Mouse (Mus musculus) v-Abl transformed pro-B cells (cell line): Measurements from ENCODE around the gene Lin37.

Experiments
- in situ Hi-C, 2 experiments: fragments of 400-800 bp; cut with MboI; formaldehyde crosslinking; loops; one replicate each; pipeline ENCODE4 v1.15.1; 2025; ENCODE audit not compliant: unreplicated experiment in 2 of 2

Gene Lin37

DNA sequence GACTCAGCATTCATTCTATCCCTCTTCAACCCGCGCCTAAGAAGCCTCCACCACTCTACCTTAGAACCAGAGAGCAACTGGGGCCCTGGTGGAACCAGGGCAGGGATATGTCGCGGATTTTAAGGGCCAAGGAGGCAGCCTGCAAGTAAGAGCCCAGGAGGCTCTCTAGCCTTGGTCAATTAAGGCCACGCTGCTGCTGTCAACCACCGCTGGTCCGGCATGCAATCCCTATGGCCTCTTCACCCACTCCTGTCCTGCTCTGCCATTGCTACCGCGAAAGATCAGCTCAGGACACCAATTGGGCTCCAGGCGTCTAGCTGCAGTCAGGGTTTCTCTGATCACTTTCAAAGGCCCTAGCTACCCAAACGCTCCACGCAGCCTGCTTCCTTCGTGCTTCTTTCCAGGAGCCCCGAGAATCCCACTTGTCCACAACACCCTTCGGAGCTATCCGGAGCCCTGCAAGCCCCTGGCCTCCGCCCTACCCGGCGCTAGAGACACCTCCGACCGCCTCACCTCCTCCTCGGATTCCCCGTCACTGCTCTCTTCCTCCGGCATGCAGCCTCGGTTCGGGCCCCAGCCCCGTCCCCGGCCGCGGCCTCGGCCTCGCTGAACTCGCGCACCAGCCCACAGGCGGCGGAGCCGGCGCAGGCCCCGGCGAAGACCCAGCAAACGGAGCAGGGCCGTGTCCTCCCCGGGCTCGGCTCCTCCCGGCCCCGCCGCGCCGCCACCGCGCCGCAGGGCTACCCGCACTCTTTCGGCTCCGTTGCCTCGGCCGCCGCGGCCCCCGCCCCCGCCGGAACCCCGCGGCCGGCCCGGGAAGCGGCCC, 28.4 kb upstream of the Lin37 start:
- in situ Hi-C loops = no loop called here

DNA sequence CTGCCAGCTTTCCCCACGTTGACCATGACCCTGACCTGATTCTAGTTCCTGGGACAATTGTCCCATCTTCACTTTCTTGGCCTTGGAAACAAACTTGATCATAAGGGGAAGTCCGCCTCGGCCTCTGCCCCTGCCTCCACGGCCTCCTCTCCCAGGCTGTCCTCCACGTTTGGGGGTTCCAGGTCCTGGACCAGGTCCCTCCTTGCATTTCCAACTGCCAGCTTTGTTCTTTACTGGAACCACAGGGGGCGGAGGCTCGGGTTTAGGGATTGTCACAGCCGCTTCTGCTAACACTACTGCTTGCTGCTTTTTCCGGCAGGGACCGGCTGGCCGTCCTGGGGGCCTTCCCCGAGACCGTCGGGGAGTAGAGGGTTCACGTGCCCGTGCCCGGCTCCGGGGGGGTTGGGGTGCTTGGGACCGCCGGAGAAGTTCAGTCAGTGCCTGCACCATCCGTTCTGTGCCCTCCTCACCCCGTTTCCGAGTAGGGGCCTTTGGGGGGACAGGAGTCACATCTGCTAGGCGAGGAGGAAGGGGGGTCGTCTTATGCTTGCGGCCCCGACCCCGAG, 26.9 kb upstream of the Lin37 start:
- in situ Hi-C loops = no loop called here

DNA sequence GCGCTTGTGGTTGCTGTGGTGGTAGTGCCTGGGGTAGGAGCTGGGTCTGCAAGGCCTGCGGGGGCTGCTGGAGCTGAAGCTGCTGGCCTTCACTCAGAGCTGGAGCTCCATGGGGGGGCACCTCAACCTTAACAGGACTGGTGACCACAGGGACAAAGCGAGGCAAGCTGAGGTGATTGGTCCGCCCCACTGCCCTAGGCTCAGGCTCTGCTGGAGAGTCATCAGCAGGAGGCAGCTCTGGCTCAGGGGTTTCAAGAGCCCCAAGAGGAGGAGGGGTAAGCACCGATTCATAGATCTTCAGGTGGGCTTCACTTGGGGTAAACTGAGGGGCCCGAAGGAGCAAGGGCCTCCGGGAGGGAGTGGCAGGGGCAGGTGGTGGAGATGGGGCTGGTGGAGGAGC, 25.5 kb upstream of the Lin37 start:
- in situ Hi-C loops = no loop called here

DNA sequence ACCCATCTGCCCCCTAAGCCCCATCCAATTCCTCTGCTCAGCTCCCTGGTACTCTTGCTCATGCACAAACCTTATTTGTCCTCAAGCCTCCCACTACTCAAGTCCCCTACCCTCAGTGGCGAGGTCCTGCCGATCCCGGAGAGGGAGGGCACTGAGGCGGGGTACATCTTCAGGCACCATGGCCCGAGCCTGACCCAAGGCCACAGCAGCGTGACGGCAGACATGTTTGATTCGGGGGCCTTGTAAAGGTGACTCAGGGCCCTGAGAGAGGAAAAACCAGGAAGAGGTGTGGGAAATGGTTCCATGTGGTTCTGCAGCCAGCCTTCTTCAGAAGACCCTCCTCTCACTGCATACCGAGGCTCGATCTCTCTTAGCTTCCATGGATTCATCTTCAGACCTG, 24.7 kb upstream of the Lin37 start:
- in situ Hi-C loops = no loop called here

DNA sequence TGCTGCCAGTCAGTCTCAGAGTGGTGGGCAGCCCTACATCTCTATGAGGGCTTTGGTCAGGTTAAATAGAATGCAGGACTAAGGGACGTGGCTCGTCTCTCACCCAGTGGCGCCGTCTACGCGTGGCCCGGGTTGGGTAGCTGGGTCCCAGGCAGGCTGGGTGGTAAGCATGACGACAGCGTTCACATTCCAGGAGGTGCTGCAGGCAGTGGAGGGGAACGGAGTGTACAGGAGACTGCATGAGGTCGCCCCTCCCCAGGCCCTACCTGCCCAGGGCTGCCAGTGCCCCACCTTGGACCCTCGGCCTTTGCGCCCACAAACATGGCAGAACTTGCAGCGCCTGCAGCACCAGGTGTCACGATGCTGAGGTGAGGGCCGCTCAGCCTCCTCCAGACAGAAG, 21.9 kb upstream of the Lin37 start:
- in situ Hi-C loops = no loop called here

DNA sequence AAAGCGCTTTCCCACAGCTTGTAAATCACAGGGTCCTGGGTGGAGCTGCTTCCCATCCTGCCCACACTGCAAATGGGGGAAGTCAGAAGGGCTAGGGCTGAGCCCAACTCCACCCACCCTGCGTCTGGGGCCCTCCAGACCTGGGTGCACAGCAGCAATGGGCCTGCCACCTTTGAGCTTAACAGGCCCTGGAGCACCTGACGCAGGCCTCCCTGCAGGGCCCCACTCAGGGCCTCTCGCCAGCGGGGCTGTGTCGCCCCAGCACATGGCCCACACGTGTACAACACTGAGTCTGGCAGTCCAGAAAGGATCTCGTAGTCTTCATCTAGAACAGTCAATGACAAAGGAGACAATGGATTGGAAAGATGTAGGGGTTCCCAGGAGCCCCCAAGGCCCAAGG, 20.3 kb upstream of the Lin37 start:
- in situ Hi-C loops = no loop called here

DNA sequence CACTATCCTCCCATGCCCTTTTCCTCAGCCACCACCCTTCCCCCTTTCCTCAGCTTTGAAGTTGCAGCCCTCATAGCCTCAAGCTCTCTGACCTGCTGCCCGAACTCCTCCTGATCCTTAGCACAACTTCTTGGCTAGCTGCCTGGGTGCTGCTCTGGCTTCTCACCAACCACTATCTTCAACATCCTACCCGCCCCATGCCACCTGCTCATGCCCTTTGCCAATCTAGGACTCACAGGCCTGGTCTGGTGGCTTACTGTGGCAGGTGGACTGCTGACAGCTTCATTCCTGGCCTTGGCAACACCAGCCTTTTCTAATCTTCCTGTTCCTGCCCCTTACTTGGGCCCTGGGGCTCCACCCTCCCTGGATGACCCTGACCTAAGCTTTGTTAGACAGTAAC, 13.3 kb upstream of the Lin37 start:
- in situ Hi-C loops = no loop called here

DNA sequence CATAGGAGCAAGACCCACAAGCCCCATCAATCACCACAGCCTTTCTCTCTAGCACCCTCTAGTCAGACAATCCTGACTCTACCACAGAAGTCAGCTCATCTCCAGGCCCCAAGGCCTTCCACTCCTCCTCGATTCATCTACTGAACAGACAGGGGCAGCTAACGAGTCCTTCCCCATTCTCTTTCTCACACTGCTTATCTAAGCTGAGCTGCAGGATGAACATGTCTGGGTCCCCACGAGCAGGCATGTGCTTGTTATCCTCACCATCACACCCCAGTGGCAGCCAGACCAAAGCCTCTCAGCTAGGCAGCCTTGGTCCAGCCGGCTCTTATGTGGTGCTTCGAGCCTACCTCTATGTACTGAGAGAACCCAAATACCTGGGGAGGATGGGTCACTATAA, 12.8 kb upstream of the Lin37 start:
- in situ Hi-C loops = no loop called here

DNA sequence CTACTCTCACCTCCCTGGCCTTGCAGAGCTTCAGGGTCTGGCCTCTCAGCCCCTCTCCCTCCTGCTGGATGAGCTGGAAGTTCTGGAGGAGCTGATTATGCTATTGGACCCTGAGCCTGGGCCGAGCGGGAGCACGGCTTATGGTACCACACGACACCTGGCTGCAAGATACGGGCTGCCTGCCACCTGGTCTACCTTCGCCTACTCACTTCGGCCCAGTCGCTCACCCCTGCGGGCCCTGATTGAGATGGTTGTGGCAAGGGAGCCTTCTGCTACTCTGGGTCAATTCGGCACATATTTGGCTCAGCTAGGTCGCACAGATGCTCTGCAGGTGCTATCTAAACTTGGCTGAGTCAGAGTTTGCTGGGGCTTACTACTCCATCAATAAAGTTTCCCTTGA, 7.9 kb upstream of the Lin37 start:
- in situ Hi-C loops = no loop called here

DNA sequence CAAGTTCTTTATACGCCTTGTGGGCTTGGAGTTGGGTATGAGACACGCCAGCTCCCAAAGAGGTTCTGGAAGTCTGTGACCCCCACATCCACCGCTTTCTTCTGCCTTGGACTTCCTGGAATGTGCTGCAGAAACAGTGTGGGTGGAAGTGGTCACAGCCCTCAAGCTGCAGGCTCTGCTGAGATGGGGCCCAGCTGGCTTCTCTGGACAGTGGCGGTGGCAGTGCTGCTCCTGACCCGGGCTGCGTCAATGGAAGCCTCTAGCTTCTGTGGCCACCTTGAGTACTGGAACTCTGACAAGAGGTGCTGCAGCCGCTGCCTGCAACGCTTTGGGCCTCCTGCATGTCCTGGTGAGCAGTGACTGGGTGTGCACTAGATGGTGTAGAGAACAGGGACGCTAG, 6.4 kb upstream of the Lin37 start:
- in situ Hi-C loops = no loop called here

DNA sequence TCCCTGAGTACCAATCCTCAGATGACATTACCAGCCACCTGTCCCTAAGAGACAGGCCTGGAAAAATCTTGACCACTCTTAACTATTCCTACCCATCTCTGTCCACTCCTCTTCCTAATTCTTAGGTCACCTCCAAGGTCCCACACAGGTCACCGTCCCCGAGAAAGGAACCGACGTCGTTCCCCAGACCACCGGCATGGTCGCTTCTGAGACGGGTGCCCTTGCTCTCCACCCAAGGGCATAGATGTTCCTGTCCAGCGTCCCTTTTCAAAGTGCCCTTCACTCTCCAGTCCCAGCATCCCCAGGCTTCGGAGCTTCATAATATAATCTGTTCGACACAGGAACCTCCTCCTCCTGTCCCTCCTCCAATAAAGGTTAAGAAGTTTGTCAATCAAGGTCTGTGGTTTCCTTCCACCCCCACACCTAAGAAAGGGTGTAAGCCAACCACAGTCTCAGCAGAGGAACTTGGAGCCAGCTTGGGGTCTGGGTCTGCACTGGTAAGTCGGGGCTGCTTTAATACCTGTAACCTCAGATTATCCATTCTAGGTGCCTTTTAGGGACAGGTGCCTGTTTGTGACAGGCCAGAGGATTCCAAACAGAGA, 5.4 kb upstream of the Lin37 start, which contains the start of gene Igflr1:
Gene Igflr1 (plus strand): TSS at position 458 of the 602 bp plus-strand sequence.
- in situ Hi-C loops = no loop called here

DNA sequence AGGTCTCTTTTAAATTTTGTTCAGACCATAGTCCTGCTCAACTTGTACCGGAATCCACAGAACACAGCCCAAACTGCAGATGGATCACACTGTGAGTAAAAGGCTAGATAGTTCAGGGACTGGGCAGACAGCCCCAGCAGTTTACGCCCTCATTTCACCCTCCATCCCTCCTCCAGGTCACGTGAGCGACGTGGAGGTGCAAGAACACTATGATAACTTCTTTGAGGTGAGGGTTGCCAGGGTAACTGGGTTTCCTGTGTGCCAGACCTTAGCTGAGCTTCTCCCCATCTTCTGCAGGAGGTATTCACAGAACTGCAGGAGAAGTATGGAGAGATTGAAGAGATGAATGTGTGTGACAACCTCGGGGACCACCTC, 4.3 kb upstream of the Lin37 start:
- in situ Hi-C loops = no loop called here

DNA sequence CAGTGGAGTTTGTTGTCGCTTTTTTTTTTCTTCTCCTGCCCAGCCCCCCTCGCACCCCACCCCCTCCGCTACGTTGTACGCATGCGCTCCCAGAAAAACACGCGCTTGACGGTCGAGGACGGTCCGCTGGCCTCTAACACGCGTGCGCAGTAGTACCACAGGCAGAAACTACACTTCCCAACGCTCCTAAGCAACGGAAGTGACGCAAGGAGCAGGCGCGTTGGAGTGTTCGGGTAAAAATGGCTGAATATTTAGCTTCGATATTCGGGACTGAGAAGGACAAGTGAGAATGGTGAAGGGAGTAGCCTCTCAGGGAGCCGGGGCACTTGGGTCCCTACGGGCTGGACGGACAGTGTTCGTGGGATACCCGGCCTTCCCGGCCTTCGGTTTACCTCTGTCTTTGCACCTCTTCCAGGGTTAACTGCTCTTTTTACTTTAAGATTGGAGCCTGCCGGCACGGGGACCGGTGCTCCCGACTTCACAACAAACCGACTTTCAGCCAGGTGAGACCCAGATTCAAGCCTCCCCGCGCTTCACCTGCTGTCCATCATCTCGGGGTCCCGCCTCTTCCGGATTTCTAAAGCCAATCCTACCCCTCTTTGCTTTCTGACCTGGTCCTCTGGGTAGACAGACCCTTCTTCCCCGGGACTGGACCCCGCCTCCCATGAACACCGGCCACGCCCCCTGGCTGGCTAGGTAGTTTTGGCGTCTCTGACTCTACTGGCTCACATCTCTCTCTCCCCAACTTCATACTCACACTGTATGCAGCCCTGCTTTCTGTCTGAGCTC, 3.7 kb upstream of the Lin37 start, which contains the start of the genes U2af1l4, Gm49396 and Psenen:
Gene U2af1l4 (plus strand): TSS at position 185 of the 789 bp plus-strand sequence.
Gene Gm49396 (plus strand): TSS at position 228 of the 789 bp plus-strand sequence.
Gene Psenen (minus strand): TSS at position 511 of the 789 bp plus-strand sequence.
- in situ Hi-C loops = no loop called here

DNA sequence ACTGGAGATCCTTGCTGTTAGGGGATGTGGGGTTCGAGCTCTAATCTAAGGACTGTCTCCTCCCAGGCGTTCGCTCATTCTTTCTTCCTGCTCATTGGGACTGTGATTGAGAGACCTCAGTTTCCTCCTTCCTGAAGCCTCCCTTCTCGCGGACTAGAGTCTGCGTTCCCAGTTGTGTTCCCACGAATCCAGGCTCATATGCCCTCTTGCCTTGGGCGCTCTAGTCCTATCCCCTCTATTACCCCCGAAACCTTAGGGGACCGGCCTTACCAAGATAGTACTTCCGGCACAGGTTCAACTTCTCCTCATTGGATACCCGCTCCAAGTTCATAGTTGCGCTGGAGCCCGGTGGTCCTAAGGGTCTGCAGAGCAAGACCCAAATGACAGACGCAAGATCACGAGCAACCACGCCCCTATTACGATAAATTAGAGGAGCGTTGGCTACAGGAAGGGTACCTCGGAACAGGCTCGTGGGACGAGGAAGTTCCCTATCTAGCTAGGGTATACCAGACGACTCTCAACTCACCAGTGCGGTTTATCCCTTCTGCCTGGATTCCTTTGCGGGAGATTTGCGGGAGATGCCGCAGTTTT, 3.0 kb upstream of the Lin37 start:
- in situ Hi-C loops = no loop called here

DNA sequence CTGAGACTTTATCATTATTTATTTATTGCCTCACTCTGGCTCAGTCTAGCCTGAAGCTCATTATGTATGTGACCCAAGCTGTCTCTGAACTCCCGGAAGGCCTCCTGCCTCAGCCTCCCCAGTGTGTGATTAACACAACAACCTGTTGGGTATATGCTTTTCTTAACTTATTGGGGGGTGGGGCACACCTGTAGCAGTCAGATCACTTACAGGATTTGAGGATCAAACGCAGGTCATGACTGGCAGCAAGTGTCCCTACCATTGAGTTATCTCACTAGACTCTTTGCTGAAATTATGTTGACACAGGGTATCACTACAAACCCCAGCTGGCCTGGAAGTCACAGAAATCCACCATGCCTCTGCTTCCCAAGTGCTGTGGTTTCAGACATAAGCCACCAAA, 658 bp upstream of the Lin37 start:
- in situ Hi-C loops = no loop called here

DNA sequence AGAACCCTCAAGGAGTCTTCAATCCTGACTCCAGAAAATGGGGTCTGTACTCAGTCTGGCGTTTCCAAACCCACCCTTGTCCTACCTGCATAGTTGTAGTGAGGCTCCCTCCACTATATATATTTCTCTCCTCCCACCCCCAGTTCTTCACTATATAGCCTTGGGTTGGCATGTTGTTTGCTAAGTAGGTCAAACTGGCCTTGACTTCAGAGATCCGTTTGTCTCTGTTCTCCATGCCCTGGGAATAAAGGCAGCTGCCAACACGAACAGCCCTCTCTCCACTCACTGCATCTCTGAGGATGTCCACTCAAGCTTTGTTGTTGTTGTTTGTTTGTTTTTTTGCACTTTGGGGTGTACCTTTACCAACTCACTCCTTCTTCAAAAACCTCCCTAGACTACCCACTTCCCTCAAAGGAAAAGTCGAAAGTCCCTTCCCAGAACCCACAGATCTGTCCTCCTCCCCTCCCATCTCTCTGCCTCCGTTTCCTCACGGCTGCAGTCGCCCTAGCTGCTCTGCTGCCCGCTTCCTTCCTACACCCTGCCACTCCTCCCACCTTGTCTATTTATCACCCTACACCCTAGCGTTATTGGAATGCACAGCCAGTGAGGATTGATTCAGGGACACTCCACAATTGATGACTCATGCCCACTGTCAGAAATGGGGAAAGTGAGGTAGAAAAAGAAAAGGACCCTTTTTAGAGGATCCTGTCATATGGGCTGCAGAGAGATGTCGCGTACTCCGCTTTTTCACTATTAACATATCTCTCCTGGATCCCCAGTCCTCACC, 789 bp downstream of the Lin37 start:
- in situ Hi-C loops = loop anchor here in 1 of 2 experiments (5.0 kb wide), 1 partner anchor 67 kb away; the partner anchor contains the start of gene Prodh2

DNA sequence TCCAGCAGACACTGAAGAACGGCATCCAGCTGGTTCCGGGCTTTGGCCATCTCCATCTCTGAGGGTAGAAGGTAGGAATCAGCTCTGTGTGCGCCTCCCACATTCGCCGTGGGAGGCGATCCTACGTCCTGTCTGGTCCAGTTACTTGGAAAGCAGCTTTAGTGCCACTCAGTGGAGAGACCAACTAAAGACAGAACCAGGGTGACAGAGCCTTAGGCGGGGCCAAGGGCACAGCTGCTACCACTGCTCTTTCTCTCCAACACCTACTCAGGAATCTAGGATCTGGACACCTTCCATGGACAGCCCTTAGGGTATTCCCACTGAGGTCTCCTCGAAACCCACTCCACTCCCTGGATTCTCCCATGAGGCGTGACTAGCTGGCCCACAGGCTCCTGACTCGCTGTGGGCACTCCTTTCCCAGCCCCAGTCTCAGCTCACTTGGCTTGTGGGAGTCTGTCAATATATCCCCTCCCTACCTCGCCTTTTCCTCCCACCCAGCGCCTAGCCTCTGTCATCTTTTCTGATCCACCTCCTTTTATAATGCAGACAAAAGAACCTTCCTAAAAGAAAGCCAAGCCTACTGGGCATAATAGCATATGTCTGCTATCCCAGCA, 1.6 kb downstream of the Lin37 start:
- in situ Hi-C loops = loop anchor here in 1 of 2 experiments (5.0 kb wide), 1 partner anchor 66 kb away; the partner anchor contains the start of gene Prodh2

DNA sequence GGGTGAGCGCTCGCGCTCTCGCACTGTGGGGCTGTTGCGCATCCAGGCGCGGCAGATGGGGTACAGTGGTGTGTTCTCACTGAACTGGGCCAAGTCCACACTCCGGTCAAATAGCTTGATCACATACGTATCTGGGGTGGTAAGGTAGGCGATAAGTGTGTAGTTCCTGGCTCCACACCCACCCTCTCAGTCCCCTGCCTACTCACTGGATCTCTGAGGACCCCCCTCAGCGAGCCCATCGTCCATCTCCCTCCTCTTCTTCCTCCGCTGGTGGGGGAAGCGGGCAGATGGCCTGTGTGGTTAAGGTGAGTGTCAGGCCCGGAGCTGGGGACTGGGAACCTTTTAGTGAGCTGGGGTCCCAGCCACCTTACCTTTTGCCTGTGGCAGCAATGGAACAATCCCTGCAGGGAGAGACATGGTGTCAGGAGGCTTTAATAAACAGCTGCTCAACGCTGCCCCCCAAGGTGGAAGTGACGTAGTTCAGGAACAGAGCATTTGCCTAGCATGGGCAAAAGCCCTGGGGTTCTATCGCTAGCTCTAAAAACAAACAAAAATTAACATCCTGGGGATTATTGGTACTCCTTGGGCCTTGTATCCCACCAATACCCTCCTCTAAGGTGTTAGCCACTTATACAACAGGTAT, 2.6 kb downstream of the Lin37 start:
- in situ Hi-C loops = loop anchor here in 1 of 2 experiments (5.0 kb wide), 1 partner anchor 65 kb away; the partner anchor contains the start of gene Prodh2
